Mouse (Mus musculus) hindbrain, postnatal 0 days (tissue): ENCODE measurements around the gene Tmem81. TPM values are rescaled to one million over a fixed set of nuclear protein-coding genes. Genes with fewer than 3 reads are reported as not detected.
A peak's percentile ranks its signal among the peaks of the same experiment; 100 is the strongest.

Experiments used
- ATAC-seq: fragments of 200-750 bp; cut with Nextera tagmentation; 2 replicates; pipeline ENCODE4 v1.8.0; 2017; ENCODE audit warnings: mild to moderate bottlenecking, moderate TSS enrichment, moderate library complexity
- DNase-seq: peaks from one replicate; pipeline ENCODE4 v3.0.0-alpha.2; 2015; ENCODE audit warnings: low spot score
- H3K27ac ChIP-seq: fragments of 300-500 bp; sonication (generic); 2 replicates; pipeline ENCODE4 v1.5.1; 2014; ENCODE audit warnings: mild to moderate bottlenecking
- H3K27me3 ChIP-seq: fragments of 300-500 bp; sonication (generic); 2 replicates; pipeline ENCODE4 v1.6.1; 2014; ENCODE audit warnings: low read length, mixed read lengths; ENCODE audit not compliant: insufficient read depth
- H3K36me3 ChIP-seq: fragments of 300-500 bp; sonication (generic); 2 replicates; pipeline ENCODE4 v1.6.1; 2014; ENCODE audit warnings: low read length, mixed read lengths; ENCODE audit not compliant: insufficient read depth
- H3K4me1 ChIP-seq: fragments of 300-500 bp; sonication (generic); 2 replicates; pipeline ENCODE4 v1.6.1; 2014; ENCODE audit warnings: antibody characterized with exemption, low read length, mixed read lengths; ENCODE audit not compliant: insufficient read depth
- H3K4me2 ChIP-seq: fragments of 300-500 bp; sonication (generic); 2 replicates; pipeline ENCODE4 v1.6.1; 2014; ENCODE audit warnings: low read depth, mild to moderate bottlenecking, low read length, moderate library complexity, mixed read lengths
- H3K4me3 ChIP-seq: fragments of 300-500 bp; sonication (generic); 2 replicates; pipeline ENCODE4 v1.5.1; 2014; ENCODE audit warnings: low read length
- H3K9ac ChIP-seq: fragments of 300-500 bp; sonication (generic); replicated peaks from 2 replicates; pipeline ENCODE4 v1.6.1; 2014; ENCODE audit warnings: mild to moderate bottlenecking, low read length, moderate library complexity, mixed read lengths
- H3K9me3 ChIP-seq: fragments of 300-500 bp; sonication (generic); 2 replicates; pipeline ENCODE4 v1.6.1; 2016; ENCODE audit warnings: low read length, mixed read lengths
- CTCF ChIP-seq: IDR thresholded peaks from 2 replicates; pipeline ENCODE4 v1.5.1; 2016; ENCODE audit warnings: antibody characterized with exemption, control low read depth, low read depth
- WGBS: fragments of 180-500 bp; shearing (Covaris S2); extraction: QIAGEN DNeasy Blood & Tissue Kit; methylation state at CpG from one replicate; pipeline ENCODE4 v1.1.7; 2014; 5-methylcytosine and 5-hydroxymethylcytosine counted together
- polyA plus RNA-seq: library from polyadenylated mRNA; unstranded; fragments of >200 nt; fragmentation: Nextera tagmentation; extraction: Ambion mirVana; gene quantifications from 2 replicates; pipeline ENCODE4 v1.2.1, GENCODE M21; 2015
- total RNA-seq: library from RNA; depleted of rRNA; stranded (reverse); fragments of >200 nt; gene quantifications from 2 replicates; pipeline ENCODE4 v1.2.3, GENCODE M21; 2014

The Tmem81 gene
- total and polyA plus RNA-seq, 2 experiments from 2014 or later, result 0.74 to 3.0 TPM

- WGBS, result 57% methylated on average over 5 of the region's 5 CpGs
- H3K27me3 ChIP-seq, result no peaks in the 10 kb centered on the region
- no peak overlapping the region for H3K4me3 ChIP-seq
- H3K27ac ChIP-seq, result no peak overlapping the region
- H3K4me1 ChIP-seq, result no peaks in the 10 kb centered on the region
- no peaks in the 10 kb centered on the region for H3K36me3 ChIP-seq
- no peak overlapping the region for H3K9ac ChIP-seq
- DNase-seq, result peak; percentile 42
- TF ChIP-seq CTCF, result peak; percentile 66
- no peak overlapping the region for H3K4me2 ChIP-seq
- no peak for ATAC-seq
- no peaks in the 10 kb centered on the region for H3K9me3 ChIP-seq
Measured at GRCm38 (mm10) chr1:132472537-132472936, 33.5 kb upstream of the Tmem81 start.

GRCm38 (mm10) chr1:132474496-132474895, 31.5 kb upstream of the Tmem81 start:
- Histone ChIP-seq H3K27me3 (no peaks in the 10 kb centered on the region), H3K9ac (no peak overlapping the region), H3K27ac (no peak overlapping the region), H3K4me2 (no peak overlapping the region), H3K4me3 (no peak overlapping the region), H3K4me1 (0 out of 2 replicates have a peak, but pooled peaks cover 9% of the 10 kb centered on the region), H3K9me3 (no peaks in the 10 kb centered on the region), H3K36me3 (no peaks in the 10 kb centered on the region)
- no peak for TF ChIP-seq CTCF
- 60% methylated on average over 1 of the region's 1 CpGs for WGBS
- no peak for ATAC-seq
- DNase-seq, result no peak

DNA sequence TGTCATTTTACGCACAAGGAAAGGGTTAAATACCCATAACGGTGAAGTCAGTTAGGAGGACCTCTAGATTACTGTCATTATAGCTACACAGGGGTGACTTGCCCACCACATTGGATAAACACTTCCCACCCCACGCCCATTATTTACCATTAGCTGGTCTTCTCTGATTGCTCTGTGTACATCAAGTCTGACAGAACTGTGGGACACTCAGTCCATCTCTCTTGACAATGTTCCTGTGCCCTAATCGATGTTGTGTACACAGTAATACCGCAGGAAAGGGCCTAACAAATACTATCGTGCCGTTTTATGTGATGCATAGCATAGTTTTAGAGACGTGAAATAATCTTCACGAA, 29.5 kb upstream of the Tmem81 start:
- DNase-seq (no peak), ATAC-seq (peak; percentile 39)
- Histone ChIP-seq H3K9ac (peak overlapping the region; percentile 67), H3K27ac (peak overlapping the region; percentile 81), H3K9me3 (no peaks in the 10 kb centered on the region), H3K4me2 (peak overlapping the region; percentile 73), H3K27me3 (no peaks in the 10 kb centered on the region), H3K36me3 (no peaks in the 10 kb centered on the region), H3K4me1 (0 out of 2 replicates have a peak, but pooled peaks cover 9% of the 10 kb centered on the region), H3K4me3 (peak overlapping the region; percentile 89)
- 4% methylated on average over 9 of the region's 9 CpGs for WGBS
- no peak for TF ChIP-seq CTCF

GRCm38 (mm10) chr1:132476928-132477691, 28.9 kb upstream of the Tmem81 start, which contains the start of gene Rbbp5:
Rbbp5 (plus strand) TSS chr1:132477365.
- H3K9ac ChIP-seq, result peak within 1 kb of the TSS; percentile 67
- no peaks in the 10 kb centered on the region for H3K27me3 ChIP-seq
- peak within 1 kb of the TSS; percentile 81 for H3K27ac ChIP-seq
- no peaks in the 10 kb centered on the region for H3K9me3 ChIP-seq
- peak within 1 kb of the TSS; percentile 89 for H3K4me3 ChIP-seq
- WGBS, result under 1% methylated on average over 43 of the region's 43 CpGs
- DNase-seq (peak; percentile 94), ATAC-seq (peak; percentile 92)
- TF ChIP-seq CTCF, result peak; percentile 35
- 0 out of 2 replicates have a peak, but pooled peaks cover 9% of the 10 kb centered on the region for H3K4me1 ChIP-seq
- H3K36me3 ChIP-seq, result no peaks in the 10 kb centered on the region
- peak within 1 kb of the TSS; percentile 73 for H3K4me2 ChIP-seq

- H3K9me3 ChIP-seq, result no peaks in the 10 kb centered on the region
- 0 out of 2 replicates have a peak, but pooled peaks cover 9% of the 10 kb centered on the region for H3K4me1 ChIP-seq
- H3K4me2 ChIP-seq, result no peak overlapping the region
- no peak overlapping the region for H3K4me3 ChIP-seq
- H3K9ac ChIP-seq, result no peak overlapping the region
- ATAC-seq, result no peak
- H3K27ac ChIP-seq, result no peak overlapping the region
- no peaks in the 10 kb centered on the region for H3K36me3 ChIP-seq
- 89% methylated on average over 1 of the region's 1 CpGs for WGBS
- DNase-seq, result no peak
- no peak for TF ChIP-seq CTCF
- no peaks in the 10 kb centered on the region for H3K27me3 ChIP-seq
Measured at GRCm38 (mm10) chr1:132479438-132479837, 26.6 kb upstream of the Tmem81 start.

DNA sequence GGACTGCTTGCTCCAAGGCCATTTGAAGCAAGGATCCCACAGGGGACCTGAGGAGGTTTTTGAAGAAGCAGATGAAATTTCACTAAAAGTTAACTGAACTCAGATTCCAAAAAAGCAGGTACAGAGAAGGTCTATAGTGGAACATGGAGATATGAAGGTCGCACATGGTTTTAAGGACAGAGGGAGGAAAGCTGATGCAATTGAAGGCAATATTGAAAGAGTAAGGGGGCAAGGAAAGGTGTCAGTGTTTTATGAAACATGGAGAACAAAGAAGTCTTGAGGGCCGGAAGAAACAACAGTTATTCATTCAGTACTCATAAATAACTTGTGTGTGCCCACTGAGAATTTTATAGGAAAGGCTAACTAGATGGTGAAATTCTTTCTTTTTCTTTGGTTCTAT, 24.4 kb upstream of the Tmem81 start:
- H3K27me3 ChIP-seq, result no peaks in the 10 kb centered on the region
- no peak for TF ChIP-seq CTCF
- no peak overlapping the region for H3K4me2 ChIP-seq
- no peak overlapping the region for H3K27ac ChIP-seq
- peaks cover under 1% of the 10 kb centered on the region; the same call in 1 of the 2 replicates for H3K36me3 ChIP-seq
- 93% methylated on average over 2 of the region's 2 CpGs for WGBS
- 0 out of 2 replicates have a peak, but pooled peaks cover 9% of the 10 kb centered on the region for H3K4me1 ChIP-seq
- DNase-seq, result no peak
- H3K9me3 ChIP-seq, result no peaks in the 10 kb centered on the region
- ATAC-seq, result no peak
- H3K4me3 ChIP-seq, result no peak overlapping the region
- no peak overlapping the region for H3K9ac ChIP-seq

- Histone ChIP-seq H3K9me3 (no peaks in the 10 kb centered on the region), H3K27ac (no peak overlapping the region), H3K4me3 (no peak overlapping the region), H3K4me1 (0 out of 2 replicates have a peak, but pooled peaks cover 5% of the 10 kb centered on the region), H3K9ac (no peak overlapping the region), H3K36me3 (peaks cover 5% of the 10 kb centered on the region), H3K4me2 (no peak overlapping the region), H3K27me3 (no peaks in the 10 kb centered on the region)
- DNase-seq (no peak), ATAC-seq (no peak)
- 94% methylated on average over 3 of the region's 3 CpGs for WGBS
- TF ChIP-seq CTCF, result no peak
Measured at GRCm38 (mm10) chr1:132483234-132483633, 22.8 kb upstream of the Tmem81 start.
